Mouse (Mus musculus) heart, postnatal 0 days (tissue): Measurements from ENCODE around the gene Sdf4. TPM values are rescaled to one million over a fixed set of nuclear protein-coding genes. Genes with fewer than 3 reads are reported as not detected.

Source experiments
- ATAC-seq: fragments of 200-750 bp; cut with Nextera tagmentation; 2 replicates; pipeline ENCODE4 v1.8.0; 2017; ENCODE audit warnings: low read depth, moderate number of reproducible peaks, moderate library complexity; ENCODE audit not compliant: insufficient read depth
- DNase-seq: peaks from one replicate; pipeline ENCODE4 v3.0.0-alpha.2; 2016; ENCODE audit warnings: low spot score
- H3K27ac ChIP-seq: fragments of 300-500 bp; sonication (generic); 2 replicates; pipeline ENCODE4 v1.5.1; 2014; ENCODE audit warnings: low read depth, mild to moderate bottlenecking
- H3K27me3 ChIP-seq: fragments of 300-500 bp; sonication (generic); 2 replicates; pipeline ENCODE4 v1.6.1; 2014; ENCODE audit warnings: low read length, mixed read lengths; ENCODE audit not compliant: control insufficient read depth, insufficient read depth
- H3K36me3 ChIP-seq: fragments of 300-500 bp; sonication (generic); replicated peaks from 2 replicates; pipeline ENCODE4 v1.6.1; 2014; ENCODE audit warnings: low read length, mixed read lengths; ENCODE audit not compliant: control insufficient read depth, insufficient read depth
- H3K4me1 ChIP-seq: fragments of 300-500 bp; sonication (generic); 2 replicates; pipeline ENCODE4 v1.6.1; 2014; ENCODE audit warnings: antibody characterized with exemption; ENCODE audit not compliant: control insufficient read depth, insufficient read depth
- H3K4me2 ChIP-seq: fragments of 300-500 bp; sonication (generic); 2 replicates; pipeline ENCODE4 v1.6.1; 2014; ENCODE audit warnings: low read depth, mild to moderate bottlenecking, low read length, moderate library complexity
- H3K4me3 ChIP-seq: fragments of 300-500 bp; sonication (generic); 2 replicates; pipeline ENCODE4 v1.5.1; 2014; ENCODE audit warnings: low read depth, low read length
- H3K9ac ChIP-seq: fragments of 300-500 bp; sonication (generic); replicated peaks from 2 replicates; pipeline ENCODE4 v1.6.1; 2014; ENCODE audit warnings: low read depth, low read length, mixed read lengths
- H3K9me3 ChIP-seq: fragments of 300-500 bp; sonication (generic); replicated peaks from 2 replicates; pipeline ENCODE4 v1.6.1; 2016; ENCODE audit warnings: low read length; ENCODE audit not compliant: control insufficient read depth
- CTCF ChIP-seq: IDR thresholded peaks from 2 replicates; pipeline ENCODE4 v1.5.1; 2016; ENCODE audit warnings: antibody characterized with exemption, control low read depth, low read depth
- EP300 ChIP-seq: IDR thresholded peaks from 2 replicates; pipeline ENCODE4 v1.6.1; 2016; ENCODE audit warnings: antibody characterized with exemption, low read depth
- WGBS: fragments of 180-500 bp; shearing (Covaris S2); extraction: QIAGEN DNeasy Blood & Tissue Kit; methylation state at CpG from one replicate; pipeline ENCODE4 v1.1.7; 2014; 5-methylcytosine and 5-hydroxymethylcytosine counted together
- polyA plus RNA-seq: library from polyadenylated mRNA; unstranded; fragments of >200 nt; fragmentation: Nextera tagmentation; extraction: Ambion mirVana; gene quantifications from 2 replicates; pipeline ENCODE4 v1.2.1, GENCODE M21; 2015
- total RNA-seq: library from RNA; depleted of rRNA; stranded (reverse); fragments of >200 nt; gene quantifications from 2 replicates; pipeline ENCODE4 v1.2.3, GENCODE M21; 2014; ENCODE audit warnings: low replicate concordance

Gene Sdf4
- total and polyA plus RNA-seq, 2 experiments from 2014 or later = 105 to 114 TPM

DNA sequence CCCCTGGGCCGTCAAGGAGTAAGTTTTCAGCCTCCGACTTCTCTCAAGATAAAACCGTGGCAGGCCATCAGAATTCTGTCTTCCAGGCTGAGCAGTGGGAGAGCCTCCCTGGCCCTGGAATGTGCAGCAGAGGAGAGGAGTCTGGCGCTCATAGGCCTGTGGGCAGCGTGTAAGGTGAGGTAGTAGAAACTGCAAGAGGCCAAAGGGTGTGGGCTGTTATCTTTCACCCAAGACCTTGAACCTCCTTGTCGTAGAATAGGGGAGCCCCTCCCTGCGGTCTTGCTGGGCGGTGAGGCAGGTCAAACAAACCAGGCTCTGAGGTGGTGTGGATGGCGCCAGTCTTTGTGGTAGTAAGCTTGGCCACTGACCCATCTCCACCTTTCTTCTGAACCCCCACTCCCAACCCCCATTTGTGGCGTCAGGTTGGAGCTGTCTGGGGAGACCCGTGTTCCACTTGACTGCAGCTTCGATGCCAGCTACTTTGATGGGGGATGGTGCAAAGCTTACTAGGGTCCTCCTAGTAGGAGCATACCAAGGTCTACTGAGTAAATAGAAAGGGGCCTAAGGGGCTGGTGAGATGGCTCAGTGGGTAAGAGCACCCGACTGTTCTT is 23.5 kb upstream of the Sdf4 start:
- no peaks in the 10 kb centered on the region for H3K4me1 ChIP-seq
- no peak overlapping the region for H3K27ac ChIP-seq
- H3K9me3 ChIP-seq = no peaks in the 10 kb centered on the region
- H3K27me3 ChIP-seq = no peaks in the 10 kb centered on the region
- ATAC-seq (no peak), DNase-seq (no peak)
- no peak overlapping the region for H3K9ac ChIP-seq
- H3K4me3 ChIP-seq = no peak overlapping the region
- peaks cover 7% of the 10 kb centered on the region; the same call in 1 of the 2 replicates for H3K36me3 ChIP-seq
- no peak overlapping the region for H3K4me2 ChIP-seq
- TF ChIP-seq CTCF = no peak
- no peak for TF ChIP-seq EP300
- WGBS = 67% methylated on average over 13 of the region's 13 CpGs

DNA sequence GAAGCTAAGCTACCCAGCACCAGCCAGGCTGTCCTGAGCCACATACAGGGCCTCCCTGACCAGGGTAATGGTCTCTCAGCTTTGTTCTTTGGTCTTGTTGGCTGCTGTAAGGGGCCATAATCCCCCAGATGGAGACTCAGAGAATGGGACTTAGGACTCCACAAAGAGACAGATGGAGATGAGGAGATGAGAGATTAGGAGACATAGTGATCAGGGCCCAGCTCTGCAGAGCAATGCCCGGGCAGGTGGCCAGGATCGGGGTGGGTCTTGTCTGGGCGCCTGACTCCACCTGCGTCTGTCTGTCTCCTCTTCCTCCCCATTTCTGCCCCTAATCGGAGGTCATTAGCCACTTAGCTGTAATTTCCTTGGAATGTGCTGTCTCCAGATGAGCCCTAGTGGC is 22.4 kb upstream of the Sdf4 start:
- Histone ChIP-seq H3K4me3 (no peak overlapping the region), H3K4me2 (no peak overlapping the region), H3K36me3 (no peaks in the 10 kb centered on the region), H3K9me3 (no peaks in the 10 kb centered on the region), H3K9ac (no peak overlapping the region), H3K4me1 (no peaks in the 10 kb centered on the region), H3K27me3 (no peaks in the 10 kb centered on the region), H3K27ac (no peak overlapping the region)
- no peak for DNase-seq
- no peak for TF ChIP-seq CTCF
- TF ChIP-seq EP300 = no peak
- WGBS = 69% methylated on average over 5 of the region's 5 CpGs
- no peak for ATAC-seq

- DNase-seq = no peak
- no peaks in the 10 kb centered on the region for H3K36me3 ChIP-seq
- 76% methylated on average over 6 of the region's 6 CpGs for WGBS
- ATAC-seq = no peak
- H3K9me3 ChIP-seq = no peaks in the 10 kb centered on the region
- H3K4me2 ChIP-seq = no peak overlapping the region
- TF ChIP-seq EP300 = no peak
- TF ChIP-seq CTCF = no peak
- H3K27ac ChIP-seq = no peak overlapping the region
- no peaks in the 10 kb centered on the region for H3K4me1 ChIP-seq
- no peak overlapping the region for H3K4me3 ChIP-seq
- H3K27me3 ChIP-seq = no peaks in the 10 kb centered on the region
- no peak overlapping the region for H3K9ac ChIP-seq
These were observed 20.0 kb upstream of the Sdf4 start for GRCm38 (mm10) chr4:155972651-155973050.

DNA sequence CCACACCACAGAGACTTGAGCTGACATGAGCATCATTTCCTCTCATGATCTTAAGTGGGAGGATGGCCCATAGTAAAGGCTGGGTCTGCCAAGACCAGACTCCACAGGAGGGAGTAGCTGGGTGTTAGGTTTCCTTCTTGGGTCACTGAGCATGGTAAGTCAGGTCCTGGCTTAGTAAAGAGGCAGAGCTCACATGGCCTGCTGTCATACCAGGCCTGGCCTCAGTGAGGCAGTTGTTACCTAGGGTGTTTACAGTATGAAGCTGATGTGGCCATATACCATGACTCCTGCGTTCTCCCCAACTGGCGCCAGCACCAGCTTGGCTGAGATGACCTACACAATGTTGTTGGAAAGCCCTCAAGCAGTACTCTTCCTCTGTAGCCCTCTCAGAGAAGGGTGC is 19.4 kb upstream of the Sdf4 start:
- Histone ChIP-seq H3K27me3 (no peaks in the 10 kb centered on the region), H3K4me3 (no peak overlapping the region), H3K4me2 (no peak overlapping the region), H3K4me1 (no peaks in the 10 kb centered on the region), H3K9me3 (no peaks in the 10 kb centered on the region), H3K9ac (no peak overlapping the region), H3K27ac (no peak overlapping the region), H3K36me3 (no peaks in the 10 kb centered on the region)
- ATAC-seq (no peak), DNase-seq (no peak)
- 68% methylated on average over 2 of the region's 2 CpGs for WGBS
- TF ChIP-seq EP300 (no peak), CTCF (no peak)

DNA sequence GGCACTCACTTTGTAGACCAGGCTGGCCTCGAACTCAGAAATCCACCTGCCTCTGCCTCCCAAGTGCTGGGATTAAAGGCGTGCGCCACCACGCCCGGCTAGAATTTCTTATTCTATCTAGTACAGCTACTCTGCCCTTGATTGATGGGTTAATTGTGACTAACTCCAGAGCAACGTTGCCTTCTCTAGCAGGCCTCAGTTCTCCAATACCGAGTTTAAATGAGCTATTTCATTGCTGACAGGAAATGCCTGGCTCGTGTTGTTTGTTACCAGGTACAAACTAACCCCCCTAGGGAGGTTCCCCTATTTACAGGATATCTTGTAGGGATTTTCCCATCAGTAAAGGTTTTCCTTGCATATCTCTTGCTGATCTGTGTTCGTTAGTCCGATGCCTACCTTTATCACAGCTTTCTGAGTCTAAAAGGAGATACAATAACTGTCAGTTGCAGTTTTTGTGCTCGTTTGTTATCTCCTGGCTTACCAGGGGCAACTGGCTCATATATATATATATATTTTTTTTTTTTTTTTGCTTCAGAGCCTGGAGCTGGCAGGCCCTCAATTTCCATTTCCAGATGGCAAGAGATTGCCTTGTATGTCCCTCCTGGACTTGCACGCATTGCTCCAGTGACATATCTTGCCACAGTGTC is 11.1 kb upstream of the Sdf4 start:
- no peak for ATAC-seq
- 64% methylated on average over 12 of the region's 12 CpGs for WGBS
- no peak overlapping the region for H3K27ac ChIP-seq
- no peak for DNase-seq
- H3K4me3 ChIP-seq = no peak overlapping the region
- H3K4me2 ChIP-seq = no peak overlapping the region
- no peaks in the 10 kb centered on the region for H3K36me3 ChIP-seq
- no peak overlapping the region for H3K9ac ChIP-seq
- H3K27me3 ChIP-seq = no peaks in the 10 kb centered on the region
- TF ChIP-seq CTCF (no peak), EP300 (no peak)
- no peaks in the 10 kb centered on the region for H3K9me3 ChIP-seq
- H3K4me1 ChIP-seq = no peaks in the 10 kb centered on the region

- H3K27me3 ChIP-seq = no peaks in the 10 kb centered on the region
- H3K4me3 ChIP-seq = no peak overlapping the region
These were observed 8.9 kb upstream of the Sdf4 start for GRCm38 (mm10) chr4:155983788-155984187.

More at GRCm38 (mm10) chr4:155983788-155984187, 8.9 kb upstream of the Sdf4 start:
- H3K36me3 ChIP-seq = no peaks in the 10 kb centered on the region
- WGBS = 12% methylated on average over 2 of the region's 2 CpGs
- H3K9ac ChIP-seq = no peak overlapping the region
- no peak for TF ChIP-seq CTCF
- no peak for DNase-seq
- no peak overlapping the region for H3K27ac ChIP-seq
- H3K4me2 ChIP-seq = no peak overlapping the region
- H3K9me3 ChIP-seq = no peaks in the 10 kb centered on the region
- no peaks in the 10 kb centered on the region for H3K4me1 ChIP-seq
- ATAC-seq = no peak
